Comparison of ENCODE assay signal across 8 mouse cellular contexts in the genomic region with DNA sequence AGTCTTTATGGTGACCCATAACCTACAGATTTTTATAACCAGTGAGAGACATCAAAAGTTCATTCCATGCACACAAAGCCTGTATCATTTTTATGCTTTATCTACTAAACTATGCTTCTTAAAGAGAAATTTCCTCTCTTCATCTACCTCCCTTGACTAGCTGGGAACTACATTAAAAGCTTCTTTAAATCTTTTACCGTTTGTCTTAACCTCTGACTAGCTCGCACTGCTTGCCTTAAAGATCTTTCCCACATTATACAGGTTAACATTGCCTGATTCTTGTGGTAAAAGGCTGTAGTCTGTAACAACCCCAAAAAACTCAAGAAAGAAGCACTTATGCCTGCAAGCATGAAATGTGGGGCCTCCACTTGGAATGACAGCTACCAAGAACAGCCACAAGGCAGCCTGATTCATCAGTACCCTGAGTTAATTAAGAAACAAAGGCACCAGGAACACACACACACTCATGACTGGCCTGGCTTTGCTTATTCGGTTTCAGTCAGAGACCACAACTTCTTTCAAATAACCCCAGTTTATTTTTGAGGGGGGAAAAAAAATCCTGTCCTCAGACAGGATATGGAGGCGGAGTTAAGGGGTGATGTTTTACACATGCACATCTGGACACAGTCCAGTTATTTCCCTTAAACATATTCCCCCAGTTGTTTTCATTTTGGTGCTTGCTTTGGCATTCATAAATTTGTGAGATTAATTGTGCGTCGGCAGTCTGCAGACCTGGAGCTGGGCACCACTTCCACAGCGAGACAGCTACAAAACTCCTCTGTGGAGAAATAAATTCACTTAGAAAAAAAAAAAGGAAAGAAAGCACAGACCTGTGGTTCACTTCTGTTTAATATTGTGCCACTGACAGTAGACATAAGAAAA.
DNase-seq lines count a peak whose midpoint lies in the region; ATAC-seq lines count a peak whose summit lies in the region.

No protein-coding gene starts in this region.

- no peak overlapping the region for H3K4me3 ChIP-seq in midbrain, embryonic 11.5 days (ENCODE audit: low read depth, low read length)
- H3K4me3 ChIP-seq in midbrain, embryonic 14.5 days (replicated peaks; ENCODE audit: low read depth, low read length), result no peak overlapping the region
- H3K4me3 ChIP-seq in embryonic facial prominence, embryonic 15.5 days (replicated peaks), result no peak overlapping the region
- H3K4me3 ChIP-seq in neural tube, embryonic 12.5 days, result no peak overlapping the region

- H3K27ac ChIP-seq in midbrain, embryonic 11.5 days (ENCODE audit: low read depth, low read length), result no peak overlapping the region
- no peak overlapping the region for H3K27ac ChIP-seq in midbrain, embryonic 14.5 days (replicated peaks; ENCODE audit: low read depth, low read length)
- H3K27ac ChIP-seq in embryonic facial prominence, embryonic 15.5 days (replicated peaks), result peak overlapping the region; percentile 97
- 0 out of 2 replicates have a peak overlapping the region, but pooled peaks have one; percentile 3 for H3K27ac ChIP-seq in neural tube, embryonic 12.5 days

- WGBS in midbrain, embryonic 11.5 days, result 73% methylated on average over 7 of the region's 7 CpGs
- 80% methylated on average over 7 of the region's 7 CpGs for WGBS in midbrain, embryonic 14.5 days
- 11% methylated on average over 7 of the region's 7 CpGs for WGBS in embryonic facial prominence, embryonic 15.5 days
- WGBS in neural tube, embryonic 12.5 days, result 63% methylated on average over 7 of the region's 7 CpGs

- H3K9me3 ChIP-seq in midbrain, embryonic 11.5 days (ENCODE audit: control insufficient read depth, low read length), result no peaks in the 10 kb centered on the region
- no peaks in the 10 kb centered on the region for H3K9me3 ChIP-seq in midbrain, embryonic 14.5 days (ENCODE audit: control insufficient read depth, low read length)
- H3K9me3 ChIP-seq in embryonic facial prominence, embryonic 15.5 days (replicated peaks), result no peaks in the 10 kb centered on the region
- H3K9me3 ChIP-seq in neural tube, embryonic 12.5 days, result no peaks in the 10 kb centered on the region

- peaks cover 3% of the 10 kb centered on the region; the same call in 1 of the 2 replicates for H3K4me1 ChIP-seq in midbrain, embryonic 11.5 days (ENCODE audit: control insufficient read depth, insufficient read depth, low read length)
- H3K4me1 ChIP-seq in midbrain, embryonic 14.5 days (ENCODE audit: control insufficient read depth, insufficient read depth, low read length), result peaks cover 21% of the 10 kb centered on the region
- H3K4me1 ChIP-seq in embryonic facial prominence, embryonic 15.5 days, result peaks cover 54% of the 10 kb centered on the region
- peaks cover 28% of the 10 kb centered on the region for H3K4me1 ChIP-seq in neural tube, embryonic 12.5 days

- DNase-seq in midbrain, embryonic 11.5 days (ENCODE audit: low spot score, missing footprints), result peak; percentile 73
- DNase-seq in midbrain, embryonic 14.5 days, result no peak
- peak; percentile 71 for DNase-seq in hindlimb bud, embryonic 11.5 days (ENCODE audit: extremely low spot score, low read depth, low spot score)
- DNase-seq in yolk sac, embryonic 10.5 days (ENCODE audit: low spot score), result no peak
- no peak for DNase-seq in gastrocnemius, postnatal 36 days

- no peak overlapping the region for H3K4me2 ChIP-seq in midbrain, embryonic 11.5 days
- no peak overlapping the region for H3K4me2 ChIP-seq in midbrain, embryonic 14.5 days (ENCODE audit: low read length)
- peak overlapping the region; percentile 30 for H3K4me2 ChIP-seq in embryonic facial prominence, embryonic 15.5 days (replicated peaks)
- H3K4me2 ChIP-seq in neural tube, embryonic 12.5 days (replicated peaks), result no peak overlapping the region

- H3K9ac ChIP-seq in midbrain, embryonic 11.5 days (ENCODE audit: low read length), result no peak overlapping the region
- H3K9ac ChIP-seq in midbrain, embryonic 14.5 days (replicated peaks; ENCODE audit: low read length), result no peak overlapping the region
- no peak overlapping the region for H3K9ac ChIP-seq in embryonic facial prominence, embryonic 15.5 days
- H3K9ac ChIP-seq in neural tube, embryonic 12.5 days, result no peak overlapping the region

- ATAC-seq in midbrain, embryonic 11.5 days (ENCODE audit: low FRiP score), result no peak
- no peak for ATAC-seq in midbrain, embryonic 14.5 days (ENCODE audit: low FRiP score, low TSS enrichment)
- peak; percentile 78 for ATAC-seq in embryonic facial prominence, embryonic 15.5 days (ENCODE audit: insufficient number of reproducible peaks, low FRiP score, low TSS enrichment, low read depth)
- no peak for ATAC-seq in neural tube, embryonic 12.5 days (ENCODE audit: low FRiP score, low read depth)
- ATAC-seq in monocyte, adult 5-6 weeks (replicated peaks; ENCODE audit: insufficient number of reproducible peaks, low FRiP score, low TSS enrichment, poor library complexity, severe bottlenecking), result no peak

- H3K27me3 ChIP-seq in midbrain, embryonic 11.5 days (ENCODE audit: control insufficient read depth, insufficient read depth, low read length), result no peaks in the 10 kb centered on the region
- no peaks in the 10 kb centered on the region for H3K27me3 ChIP-seq in midbrain, embryonic 14.5 days (ENCODE audit: control insufficient read depth, insufficient read depth, low read length)
- no peaks in the 10 kb centered on the region for H3K27me3 ChIP-seq in embryonic facial prominence, embryonic 15.5 days
- H3K27me3 ChIP-seq in neural tube, embryonic 12.5 days (replicated peaks), result no peaks in the 10 kb centered on the region

- no peaks in the 10 kb centered on the region for H3K36me3 ChIP-seq in midbrain, embryonic 11.5 days (ENCODE audit: control insufficient read depth, insufficient read depth, low read length)
- H3K36me3 ChIP-seq in midbrain, embryonic 14.5 days (ENCODE audit: control insufficient read depth, insufficient read depth, low read length), result no peaks in the 10 kb centered on the region
- no peaks in the 10 kb centered on the region for H3K36me3 ChIP-seq in embryonic facial prominence, embryonic 15.5 days
- H3K36me3 ChIP-seq in neural tube, embryonic 12.5 days, result no peaks in the 10 kb centered on the region

- intact Hi-C loops in gastrocnemius, postnatal 36 days (cut with DNase I), result no loop called here

Comparison
In these comparisons a context has a peak if more than half of its experiments do, and no peak if none do; other contexts are left out.
1. DNase-seq: peak in midbrain, embryonic 11.5 days (single experiment) and hindlimb bud, embryonic 11.5 days (single experiment); none in midbrain, embryonic 14.5 days (single experiment), yolk sac, embryonic 10.5 days (single experiment) and gastrocnemius, postnatal 36 days (0 of 2).
2. H3K27ac ChIP-seq: peak in embryonic facial prominence, embryonic 15.5 days (single experiment) and neural tube, embryonic 12.5 days (single experiment); none in midbrain, embryonic 11.5 days (single experiment) and midbrain, embryonic 14.5 days (single experiment).